Mouse (Mus musculus) granulocyte monocyte progenitor cell, adult 5-6 weeks (primary cell): ENCODE results near the gene Gnb3. TPM values are rescaled to one million over a fixed set of nuclear protein-coding genes. Genes with fewer than 3 reads are reported as not detected.
"Not testable (repeated sequence)": the region's sequence is repeated elsewhere in the genome, so short reads cannot be mapped to it uniquely, and the experiment has no call there.

Experiments
- ATAC-seq: replicated peaks from 2 replicates; pipeline ENCODE4 v1.8.0; 2016; ENCODE audit warnings: mild to moderate bottlenecking, moderate TSS enrichment, inconsistent platforms; ENCODE audit not compliant: poor library complexity, severe bottlenecking
- total RNA-seq, 2 experiments: library from RNA; stranded (forward) in 1 of 2; stranded (reverse) in 1 of 2; fragments of 200-712, 200-1000 nt in 1 of 2; fragments of >200 nt in 1 of 2; fragmentation: Nextera tagmentation in 1 of 2; gene quantifications; 2 replicates each; pipeline ENCODE4 v1.2.3; 2014 to 2017

The Gnb3 gene
- total RNA-seq, 2 experiments from 2014 or later: not detected

DNA sequence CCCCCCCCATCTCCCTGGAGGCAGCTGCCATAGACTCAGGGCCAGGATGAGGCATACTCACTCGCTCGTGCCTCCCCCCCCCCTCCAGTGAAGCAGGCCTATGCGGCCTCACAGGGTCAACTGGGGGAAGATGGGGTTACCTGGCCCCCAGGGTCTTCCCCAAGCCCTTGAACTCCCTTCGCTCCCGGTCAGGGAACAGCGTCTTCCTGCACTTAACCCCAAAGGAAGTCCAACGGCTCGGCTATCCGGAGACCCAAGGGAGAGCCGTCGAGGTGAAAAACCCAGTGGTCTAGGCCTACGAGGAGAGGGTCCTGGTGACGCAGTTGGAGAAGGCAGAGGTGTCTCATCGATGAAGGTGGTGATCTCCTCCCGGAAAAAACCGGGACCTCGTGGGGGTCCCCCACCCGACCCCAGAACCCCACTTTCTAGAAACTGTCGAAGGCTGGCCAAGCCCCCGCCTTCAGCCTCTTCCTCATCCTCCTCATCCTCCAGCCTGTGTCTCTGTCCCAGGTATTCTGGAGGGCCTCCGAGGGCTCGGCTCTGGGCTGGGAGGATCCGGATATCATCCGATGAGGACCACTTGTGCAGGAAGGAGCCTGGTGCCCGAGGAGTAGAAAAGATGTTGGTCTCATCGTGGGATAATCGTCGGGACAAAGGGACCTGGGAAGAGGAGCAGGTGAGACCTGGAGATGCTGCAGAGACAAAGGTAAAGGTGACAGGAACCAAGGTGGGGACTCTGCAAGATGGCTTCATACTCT lies 18.7 kb upstream of the Gnb3 start:
- no peak for ATAC-seq

GRCm38 (mm10) chr6:124857840-124858530 lies 17.9 kb upstream of the Gnb3 start:
- no peak for ATAC-seq

DNA sequence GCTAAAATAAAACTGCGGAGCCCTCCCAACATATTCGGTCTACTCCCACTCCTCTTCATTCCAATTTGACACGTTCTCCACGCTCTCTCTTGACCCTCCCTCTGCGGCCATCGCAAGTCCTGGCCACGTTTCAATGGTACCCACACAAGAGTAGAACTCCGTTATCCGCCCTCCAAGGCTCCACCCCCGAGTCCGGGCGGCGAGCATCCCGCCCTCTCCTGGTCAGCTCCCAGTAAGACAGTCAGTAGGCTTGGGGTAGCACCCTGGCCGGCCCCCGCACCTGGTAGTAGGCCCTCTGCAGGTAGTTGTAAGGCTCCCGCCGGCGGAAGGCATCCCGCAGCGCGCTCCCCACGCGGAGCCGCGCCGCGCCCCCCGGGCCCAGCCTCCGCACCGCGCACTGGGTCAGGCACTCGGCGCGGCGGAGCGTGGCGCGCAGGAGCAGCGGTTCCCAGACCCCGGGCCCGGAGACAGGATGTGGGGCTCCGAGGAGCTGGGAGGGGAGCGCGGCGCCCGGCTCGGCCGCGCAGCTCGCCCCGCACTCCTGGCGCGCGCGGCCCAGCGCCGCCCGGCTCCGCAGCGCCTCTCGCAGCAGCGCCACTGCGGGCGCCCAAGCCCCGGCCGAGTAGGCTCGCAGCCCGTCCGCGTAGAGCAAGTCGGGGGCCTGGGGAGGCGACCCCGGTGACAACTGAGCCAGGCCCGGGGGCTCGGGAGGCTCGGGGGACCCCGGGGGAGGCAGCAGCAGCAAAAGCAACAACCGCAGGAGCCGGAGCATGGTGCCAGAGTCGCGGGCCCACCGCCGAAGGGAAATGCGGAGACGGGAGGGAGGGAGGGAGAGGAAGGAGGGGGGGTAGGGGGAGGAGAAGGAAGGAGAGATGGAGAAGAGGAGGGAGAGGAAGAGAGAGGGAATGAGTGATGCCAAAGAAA lies 17.1 kb upstream of the Gnb3 start, which contains the start of gene P3h3:
TSS of gene P3h3 (minus strand) at position 837 of the 924 bp plus-strand sequence.
- peak; percentile 68 for ATAC-seq

GRCm38 (mm10) chr6:124856321-124856720 lies 16.2 kb upstream of the Gnb3 start:
- ATAC-seq: no peak

DNA sequence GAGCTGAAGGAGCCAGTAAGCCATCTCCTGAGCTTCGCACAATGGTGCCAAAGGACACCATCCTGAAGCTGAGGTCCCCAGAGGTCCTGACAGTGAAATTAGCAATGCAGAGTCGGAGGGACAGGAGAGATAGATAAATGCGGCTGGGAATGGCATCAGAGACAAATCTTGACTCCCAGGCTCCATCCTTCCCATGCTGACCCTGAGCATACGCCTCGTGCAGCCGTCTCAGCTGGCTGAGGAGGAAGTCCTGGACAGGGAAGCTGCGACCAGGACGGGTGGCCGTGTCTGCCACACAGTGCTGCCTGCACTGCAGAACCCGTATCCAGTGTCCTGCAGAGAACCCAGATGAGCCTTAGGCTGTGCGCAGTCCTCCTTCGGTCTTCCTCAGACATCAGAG lies 14.6 kb upstream of the Gnb3 start:
- ATAC-seq: no peak

GRCm38 (mm10) chr6:124850535-124850934 lies 10.5 kb upstream of the Gnb3 start:
- no peak for ATAC-seq

GRCm38 (mm10) chr6:124847305-124847704 lies 7.2 kb upstream of the Gnb3 start:
- ATAC-seq: peak; percentile 96

DNA sequence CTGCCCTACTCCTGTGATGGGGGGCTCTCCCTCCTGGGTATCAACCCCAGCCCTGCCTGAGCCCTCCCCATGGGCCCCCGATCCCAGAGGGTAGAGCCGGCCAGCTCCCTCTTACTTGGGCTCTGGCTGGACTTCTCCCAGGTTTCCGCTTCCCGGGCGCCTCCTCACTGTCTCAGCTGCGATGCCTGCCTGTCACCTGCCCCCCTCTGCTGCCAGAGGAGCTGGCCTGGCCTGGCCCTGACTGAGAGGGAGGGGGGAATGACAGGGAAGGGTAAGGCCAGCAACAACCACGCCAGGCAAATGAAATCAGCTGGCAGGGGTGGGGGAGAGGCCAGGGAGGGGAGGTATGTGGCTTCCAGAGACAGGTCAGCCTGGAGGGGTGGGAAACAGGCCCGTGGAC lies 270 bp downstream of the Gnb3 start:
- no peak for ATAC-seq

- no peak for ATAC-seq
These were observed 3.7 kb downstream of the Gnb3 start for GRCm38 (mm10) chr6:124836411-124836810.

- ATAC-seq: no peak
These were observed 4.5 kb downstream of the Gnb3 start for GRCm38 (mm10) chr6:124835531-124835930.

GRCm38 (mm10) chr6:124834512-124835081 lies 5.5 kb downstream of the Gnb3 start:
- peak; percentile 21 for ATAC-seq

- no peak for ATAC-seq
These were observed 8.4 kb downstream of the Gnb3 start for GRCm38 (mm10) chr6:124831649-124832048.

- not testable (repeated sequence) for ATAC-seq
These were observed 8.9 kb downstream of the Gnb3 start for GRCm38 (mm10) chr6:124831199-124831598.

DNA sequence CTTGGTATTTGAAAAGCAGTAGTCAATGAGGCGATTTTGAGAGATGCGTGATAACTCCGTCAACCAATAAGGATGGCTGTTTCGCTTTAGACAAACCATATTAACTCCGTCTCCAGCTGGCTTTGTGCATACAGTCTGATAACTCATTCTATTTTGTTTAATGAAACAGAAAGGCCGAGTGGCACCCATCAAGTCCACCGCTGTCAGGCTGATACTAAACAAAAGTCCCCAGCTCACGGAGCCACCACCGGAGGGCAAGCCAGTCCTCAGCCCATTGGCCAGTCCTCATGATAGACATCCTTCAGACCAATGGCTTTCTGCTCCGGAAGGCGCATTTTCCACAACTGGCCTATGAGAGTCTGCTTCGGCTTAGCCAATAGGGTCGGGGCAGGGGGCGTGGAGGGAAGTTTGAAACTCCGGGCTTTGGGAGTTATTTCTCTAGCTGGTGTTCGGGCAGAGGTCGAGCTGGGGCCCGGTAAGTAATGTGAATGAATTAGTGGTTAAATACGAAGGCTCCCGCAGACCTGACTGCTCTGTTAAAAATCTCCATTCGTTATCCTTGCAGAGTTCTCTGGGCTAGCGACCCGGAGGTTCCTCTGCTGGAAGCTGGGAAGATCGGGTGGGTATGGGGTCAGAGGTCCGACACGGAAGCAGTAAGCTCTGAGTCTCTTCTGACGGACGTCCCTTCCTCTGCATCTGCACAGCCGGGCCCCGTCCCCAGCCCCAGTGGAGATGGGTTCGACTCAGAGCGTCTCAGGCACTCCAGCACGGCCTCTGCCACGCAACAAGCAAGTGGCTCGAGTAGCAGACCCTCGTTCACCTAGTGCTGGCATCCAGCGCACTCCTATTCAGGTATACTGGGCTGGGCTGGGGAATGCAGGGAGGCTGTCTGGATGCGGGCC lies 10.0 kb downstream of the Gnb3 start:
- ATAC-seq: peak; percentile 60

- ATAC-seq: peak; percentile 71
These were observed 10.9 kb downstream of the Gnb3 start, which contains the start of the genes Usp5 and Cdca3 for GRCm38 (mm10) chr6:124828868-124829798. TSS of gene Usp5 (minus strand) at chr6:124829484. TSS of gene Cdca3 (plus strand) at chr6:124829547.

DNA sequence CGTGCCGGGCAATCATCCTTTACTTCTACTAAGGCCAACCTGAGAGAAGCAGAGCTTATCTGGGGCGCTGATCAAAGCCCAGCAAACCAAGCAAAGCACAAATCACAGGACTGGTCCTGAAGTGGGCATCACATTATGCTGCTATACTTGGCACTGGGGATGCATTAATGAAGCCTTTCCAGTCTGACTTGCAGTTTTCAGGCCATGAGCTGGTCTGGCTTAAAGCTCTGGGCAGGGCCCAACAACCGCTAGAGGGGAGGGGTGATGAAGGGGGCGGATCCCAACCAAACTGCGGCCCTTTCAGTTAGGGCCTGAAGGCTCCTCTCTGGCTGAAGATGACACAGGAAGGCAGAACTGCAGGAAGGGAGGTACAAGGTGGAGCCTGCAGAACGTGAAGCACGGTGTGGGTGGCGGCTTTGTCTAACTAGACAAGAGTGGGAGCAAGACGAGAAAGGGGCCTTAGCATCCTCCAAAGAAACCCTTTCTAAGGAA lies 11.9 kb downstream of the Gnb3 start:
- peak; percentile 43 for ATAC-seq

DNA sequence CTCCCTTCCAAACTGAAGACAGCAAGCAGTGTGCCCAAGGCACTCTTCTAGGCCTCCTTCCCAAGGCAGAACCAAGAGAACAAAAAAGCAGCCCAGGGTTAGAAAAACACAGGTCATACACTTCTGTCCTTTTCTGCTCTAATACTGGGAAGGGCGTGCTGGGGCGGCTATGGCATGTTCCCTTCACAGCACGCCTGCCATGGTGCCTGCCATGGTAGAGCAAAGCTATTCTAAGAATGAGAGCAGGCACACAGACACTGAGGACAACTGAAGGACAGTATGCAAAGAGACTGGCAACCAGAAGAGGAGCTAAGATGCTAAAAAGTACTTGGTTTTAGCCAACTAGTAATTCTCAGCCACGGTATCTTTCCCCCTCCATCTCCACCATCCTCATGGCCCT lies 18.0 kb downstream of the Gnb3 start:
- ATAC-seq: no peak

GRCm38 (mm10) chr6:124820891-124821290 lies 19.2 kb downstream of the Gnb3 start:
- no peak for ATAC-seq
